In the genomic region with DNA sequence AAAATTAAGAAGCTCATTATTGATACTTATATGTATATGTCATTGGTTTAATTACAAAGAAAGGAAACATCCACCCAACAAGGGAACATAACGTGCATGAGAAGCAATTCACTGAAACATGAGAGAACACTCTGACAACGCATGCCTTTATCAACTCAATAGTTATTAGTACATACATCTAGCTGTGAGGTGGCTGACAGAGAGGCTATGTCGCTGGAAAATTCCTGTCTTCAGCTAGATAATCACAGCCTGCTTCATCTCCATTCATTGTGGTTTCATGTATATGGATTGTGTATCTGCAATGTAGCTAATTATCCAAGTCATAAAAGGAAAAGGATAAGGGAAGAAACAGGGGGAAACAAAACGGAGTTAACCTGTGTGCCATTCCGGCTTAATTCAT, we compare ENCODE assay signal across 27 mouse cellular contexts.
DNase-seq lines count a peak whose midpoint lies in the region; ATAC-seq lines count a peak whose summit lies in the region.
"Had no signal": no experiment of that assay in that cellular context is flagged by ENCODE, and none has a peak within 500 bp of the region (broad histone marks: within the 10 kb centered on the region; RNA-seq: fewer than 3 reads in every experiment).

No protein-coding gene starts in this region.

- H3K9ac ChIP-seq in forebrain, embryonic 14.5 days (ENCODE audit: low read length): no peak overlapping the region
- no peak overlapping the region for H3K9ac ChIP-seq in forebrain, embryonic 11.5 days (ENCODE audit: low read length)
- H3K9ac ChIP-seq in hindbrain, embryonic 13.5 days: no peak overlapping the region
- H3K9ac ChIP-seq in hindbrain, embryonic 12.5 days: no peak overlapping the region
- H3K9ac ChIP-seq in neural tube, embryonic 14.5 days (replicated peaks; ENCODE audit: low read depth, low read length): no peak overlapping the region
- H3K9ac ChIP-seq: embryonic facial prominence, embryonic 12.5 days; embryonic facial prominence, embryonic 15.5 days; heart, embryonic 13.5 days; intestine, embryonic 15.5 days had no signal

- no peaks in the 10 kb centered on the region for H3K27me3 ChIP-seq in forebrain, embryonic 14.5 days (replicated peaks; ENCODE audit: control insufficient read depth, insufficient read depth, low read length)
- no peaks in the 10 kb centered on the region for H3K27me3 ChIP-seq in forebrain, embryonic 11.5 days (ENCODE audit: control insufficient read depth, insufficient read depth, low read length)
- H3K27me3 ChIP-seq in hindbrain, embryonic 13.5 days: no peaks in the 10 kb centered on the region
- H3K27me3 ChIP-seq in hindbrain, embryonic 12.5 days: no peaks in the 10 kb centered on the region
- H3K27me3 ChIP-seq in neural tube, embryonic 14.5 days (ENCODE audit: control insufficient read depth, insufficient read depth, low read length): no peaks in the 10 kb centered on the region
- H3K27me3 ChIP-seq: CH12.LX; embryonic facial prominence, embryonic 12.5 days; embryonic facial prominence, embryonic 15.5 days; heart, embryonic 13.5 days; intestine, embryonic 15.5 days had no signal

- H3K4me1 ChIP-seq in forebrain, embryonic 14.5 days (ENCODE audit: control insufficient read depth, insufficient read depth, low read length): no peaks in the 10 kb centered on the region
- no peaks in the 10 kb centered on the region for H3K4me1 ChIP-seq in forebrain, embryonic 11.5 days (replicated peaks; ENCODE audit: control insufficient read depth, insufficient read depth, low read length)
- H3K4me1 ChIP-seq in hindbrain, embryonic 13.5 days (replicated peaks): no peaks in the 10 kb centered on the region
- H3K4me1 ChIP-seq in hindbrain, embryonic 12.5 days: no peaks in the 10 kb centered on the region
- H3K4me1 ChIP-seq in neural tube, embryonic 14.5 days (ENCODE audit: control insufficient read depth, insufficient read depth, low read length): no peaks in the 10 kb centered on the region
- H3K4me1 ChIP-seq: embryonic facial prominence, embryonic 12.5 days; embryonic facial prominence, embryonic 15.5 days; heart, embryonic 10.5 days; heart, embryonic 13.5 days; intestine, embryonic 15.5 days had no signal

- no peaks in the 10 kb centered on the region for H3K9me3 ChIP-seq in forebrain, embryonic 14.5 days (replicated peaks; ENCODE audit: control insufficient read depth, low read length)
- no peaks in the 10 kb centered on the region for H3K9me3 ChIP-seq in forebrain, embryonic 11.5 days (ENCODE audit: control insufficient read depth, low read length)
- H3K9me3 ChIP-seq in hindbrain, embryonic 13.5 days: no peaks in the 10 kb centered on the region
- H3K9me3 ChIP-seq in hindbrain, embryonic 12.5 days (replicated peaks): no peaks in the 10 kb centered on the region
- H3K9me3 ChIP-seq in neural tube, embryonic 14.5 days (ENCODE audit: control insufficient read depth, low read length): no peaks in the 10 kb centered on the region
- H3K9me3 ChIP-seq: embryonic facial prominence, embryonic 12.5 days; embryonic facial prominence, embryonic 15.5 days; heart, embryonic 10.5 days; heart, embryonic 13.5 days; intestine, embryonic 15.5 days had no signal

- no peak overlapping the region for H3K4me3 ChIP-seq in forebrain, embryonic 14.5 days (ENCODE audit: low read depth, low read length)
- H3K4me3 ChIP-seq in forebrain, embryonic 11.5 days (ENCODE audit: low read depth, low read length): no peak overlapping the region
- no peak overlapping the region for H3K4me3 ChIP-seq in hindbrain, embryonic 13.5 days
- no peak overlapping the region for H3K4me3 ChIP-seq in hindbrain, embryonic 12.5 days
- no peak overlapping the region for H3K4me3 ChIP-seq in neural tube, embryonic 14.5 days (ENCODE audit: low read depth, low read length)
- H3K4me3 ChIP-seq: embryonic facial prominence, embryonic 12.5 days; embryonic facial prominence, embryonic 15.5 days; heart, adult 2 months; heart, embryonic 10.5 days; heart, embryonic 13.5 days; intestine, embryonic 15.5 days had no signal

- H3K4me2 ChIP-seq in forebrain, embryonic 14.5 days (ENCODE audit: low read length): no peak overlapping the region
- H3K4me2 ChIP-seq in forebrain, embryonic 11.5 days (ENCODE audit: low read depth, low read length, severe bottlenecking): no peak overlapping the region
- H3K4me2 ChIP-seq in hindbrain, embryonic 13.5 days: no peak overlapping the region
- H3K4me2 ChIP-seq in hindbrain, embryonic 12.5 days (replicated peaks): no peak overlapping the region
- no peak overlapping the region for H3K4me2 ChIP-seq in neural tube, embryonic 14.5 days (ENCODE audit: low read depth, low read length)
- H3K4me2 ChIP-seq: embryonic facial prominence, embryonic 12.5 days; embryonic facial prominence, embryonic 15.5 days; heart, embryonic 13.5 days; intestine, embryonic 15.5 days had no signal

- ATAC-seq in forebrain, embryonic 14.5 days: 0 out of 2 replicates have a peak, but pooled peaks have one; percentile 31
- no peak for ATAC-seq in forebrain, embryonic 11.5 days (replicated peaks; ENCODE audit: low FRiP score)
- ATAC-seq in hindbrain, embryonic 13.5 days (ENCODE audit: low FRiP score): 0 out of 2 replicates have a peak, but pooled peaks have one; percentile 13
- no peak for ATAC-seq in hindbrain, embryonic 12.5 days (ENCODE audit: low FRiP score)
- ATAC-seq in neural tube, embryonic 14.5 days (ENCODE audit: low read depth): peak; percentile 42
- ATAC-seq: hindbrain, embryonic 16.5 days; intestine, embryonic 15.5 days; Patski had no signal

- H3K36me3 ChIP-seq in forebrain, embryonic 14.5 days (ENCODE audit: control insufficient read depth, insufficient read depth, low read length): no peaks in the 10 kb centered on the region
- no peaks in the 10 kb centered on the region for H3K36me3 ChIP-seq in forebrain, embryonic 11.5 days (ENCODE audit: control insufficient read depth, insufficient read depth, low read length)
- no peaks in the 10 kb centered on the region for H3K36me3 ChIP-seq in hindbrain, embryonic 13.5 days
- H3K36me3 ChIP-seq in hindbrain, embryonic 12.5 days: no peaks in the 10 kb centered on the region
- H3K36me3 ChIP-seq in neural tube, embryonic 14.5 days (ENCODE audit: control insufficient read depth, insufficient read depth, low read length): no peaks in the 10 kb centered on the region
- H3K36me3 ChIP-seq: embryonic facial prominence, embryonic 12.5 days; embryonic facial prominence, embryonic 15.5 days; G1E; heart, embryonic 10.5 days; heart, embryonic 13.5 days; intestine, embryonic 15.5 days had no signal

- 44% methylated on average over 5 of the region's 5 CpGs for WGBS in forebrain, embryonic 14.5 days
- WGBS in forebrain, embryonic 11.5 days: 81% methylated on average over 5 of the region's 5 CpGs
- WGBS in hindbrain, embryonic 13.5 days: 72% methylated on average over 5 of the region's 5 CpGs
- 79% methylated on average over 5 of the region's 5 CpGs for WGBS in hindbrain, embryonic 12.5 days
- WGBS in neural tube, embryonic 14.5 days: 39% methylated on average over 5 of the region's 5 CpGs

- no peak overlapping the region for H3K27ac ChIP-seq in forebrain, embryonic 14.5 days (ENCODE audit: low read depth, low read length)
- H3K27ac ChIP-seq in forebrain, embryonic 11.5 days (ENCODE audit: low read depth, low read length): no peak overlapping the region
- H3K27ac ChIP-seq in hindbrain, embryonic 13.5 days: no peak overlapping the region
- no peak overlapping the region for H3K27ac ChIP-seq in hindbrain, embryonic 12.5 days
- peak overlapping the region; percentile 49; the same call in 1 of the 2 replicates for H3K27ac ChIP-seq in neural tube, embryonic 14.5 days (ENCODE audit: low read depth, low read length)
- H3K27ac ChIP-seq: embryonic facial prominence, embryonic 12.5 days; embryonic facial prominence, embryonic 15.5 days; heart, adult 2 months; heart, embryonic 10.5 days; heart, embryonic 13.5 days; intestine, embryonic 15.5 days had no signal

- peak; percentile 13 for DNase-seq in forebrain, embryonic 14.5 days (ENCODE audit: low spot score)
- DNase-seq in forebrain, embryonic 11.5 days (ENCODE audit: low spot score): no peak
- no peak for DNase-seq in cerebellum, postnatal 10 days
- DNase-seq: adrenal gland, postnatal 10 days; adrenal gland, postnatal 36 days; B cell, adult 2 months; cerebellum, adult 18-20 months; cerebellum, adult 9-10 months; cerebellum, postnatal 25 days; gastrocnemius, postnatal 10 days; gastrocnemius, postnatal 36 days; heart, adult 2 months; heart, postnatal 14 days; heart, postnatal 4 days; kidney, adult 11 months had no signal

Comparison
In these comparisons a context has a peak if more than half of its experiments do, and no peak if none do; other contexts are left out.
1. ATAC-seq: peak in forebrain, embryonic 14.5 days (single experiment), hindbrain, embryonic 13.5 days (single experiment) and neural tube, embryonic 14.5 days (single experiment); none in forebrain, embryonic 11.5 days (single experiment) and hindbrain, embryonic 12.5 days (single experiment).